Mouse (Mus musculus): ENCODE data around the gene Rps6ka5. TPM values are rescaled to one million over a fixed set of nuclear protein-coding genes. Genes with fewer than 3 reads are reported as not detected.

Rps6ka5 gene
- polyA plus RNA-seq, 1 experiment from 2014 or later: 3.6 TPM

- Histone ChIP-seq H3K9me3 (replicated peaks; ENCODE audit: control insufficient read depth, low read length) (no peaks in the 10 kb centered on the region), H3K4me3 (replicated peaks; ENCODE audit: low read length) (no peak overlapping the region), H3K4me1 (ENCODE audit: control insufficient read depth, insufficient read depth, low read length) (no peaks in the 10 kb centered on the region), H3K36me3 (ENCODE audit: control insufficient read depth, insufficient read depth, low read length) (no peaks in the 10 kb centered on the region), H3K27me3 (ENCODE audit: control insufficient read depth, insufficient read depth, low read length) (no peaks in the 10 kb centered on the region), H3K9ac (ENCODE audit: low read length) (no peak overlapping the region), H3K27ac (ENCODE audit: low read length) (no peak overlapping the region), H3K4me2 (ENCODE audit: low read depth, low read length) (no peak overlapping the region)
- 85% methylated on average over 5 of the region's 5 CpGs for WGBS
- ATAC-seq (ENCODE audit: insufficient read depth, low FRiP score): no peak
These were observed 36.3 kb downstream of the Rps6ka5 start for GRCm38 (mm10) chr12:100690444-100690843.

GRCm38 (mm10) chr12:100688177-100688576 is 38.6 kb downstream of the Rps6ka5 start:
- Histone ChIP-seq H3K27me3 (ENCODE audit: control insufficient read depth, insufficient read depth, low read length) (no peaks in the 10 kb centered on the region), H3K4me1 (ENCODE audit: control insufficient read depth, insufficient read depth, low read length) (no peaks in the 10 kb centered on the region), H3K36me3 (ENCODE audit: control insufficient read depth, insufficient read depth, low read length) (no peaks in the 10 kb centered on the region), H3K4me2 (ENCODE audit: low read depth, low read length) (no peak overlapping the region), H3K9me3 (replicated peaks; ENCODE audit: control insufficient read depth, low read length) (no peaks in the 10 kb centered on the region), H3K9ac (ENCODE audit: low read length) (no peak overlapping the region), H3K27ac (ENCODE audit: low read length) (no peak overlapping the region), H3K4me3 (replicated peaks; ENCODE audit: low read length) (no peak overlapping the region)
- ATAC-seq (ENCODE audit: insufficient read depth, low FRiP score): no peak

- Histone ChIP-seq H3K4me2 (ENCODE audit: low read depth, low read length) (no peak overlapping the region), H3K9ac (ENCODE audit: low read length) (no peak overlapping the region), H3K27me3 (ENCODE audit: control insufficient read depth, insufficient read depth, low read length) (no peaks in the 10 kb centered on the region), H3K4me3 (replicated peaks; ENCODE audit: low read length) (no peak overlapping the region), H3K36me3 (ENCODE audit: control insufficient read depth, insufficient read depth, low read length) (no peaks in the 10 kb centered on the region), H3K27ac (ENCODE audit: low read length) (no peak overlapping the region), H3K4me1 (ENCODE audit: control insufficient read depth, insufficient read depth, low read length) (no peaks in the 10 kb centered on the region), H3K9me3 (replicated peaks; ENCODE audit: control insufficient read depth, low read length) (no peaks in the 10 kb centered on the region)
- WGBS: 71% methylated on average over 2 of the region's 2 CpGs
- no peak for ATAC-seq (ENCODE audit: insufficient read depth, low FRiP score)
These were observed 39.8 kb downstream of the Rps6ka5 start for GRCm38 (mm10) chr12:100687001-100687400.

GRCm38 (mm10) chr12:100681752-100682151 is 45.0 kb downstream of the Rps6ka5 start:
- Histone ChIP-seq H3K9me3 (replicated peaks; ENCODE audit: control insufficient read depth, low read length) (no peaks in the 10 kb centered on the region), H3K27me3 (ENCODE audit: control insufficient read depth, insufficient read depth, low read length) (no peaks in the 10 kb centered on the region), H3K9ac (ENCODE audit: low read length) (no peak overlapping the region), H3K4me3 (replicated peaks; ENCODE audit: low read length) (no peak overlapping the region), H3K36me3 (ENCODE audit: control insufficient read depth, insufficient read depth, low read length) (no peaks in the 10 kb centered on the region), H3K27ac (ENCODE audit: low read length) (no peak overlapping the region), H3K4me2 (ENCODE audit: low read depth, low read length) (no peak overlapping the region), H3K4me1 (ENCODE audit: control insufficient read depth, insufficient read depth, low read length) (no peaks in the 10 kb centered on the region)
- 67% methylated on average over 7 of the region's 7 CpGs for WGBS
- no peak for ATAC-seq (ENCODE audit: insufficient read depth, low FRiP score)

GRCm38 (mm10) chr12:100681241-100681640 is 45.5 kb downstream of the Rps6ka5 start:
- no peak for ATAC-seq (ENCODE audit: insufficient read depth, low FRiP score)
- WGBS: 68% methylated on average over 1 of the region's 1 CpGs
- no peak overlapping the region for H3K4me3 ChIP-seq (replicated peaks; ENCODE audit: low read length)
- H3K27ac ChIP-seq (ENCODE audit: low read length): no peak overlapping the region
- no peaks in the 10 kb centered on the region for H3K9me3 ChIP-seq (replicated peaks; ENCODE audit: control insufficient read depth, low read length)
- no peaks in the 10 kb centered on the region for H3K27me3 ChIP-seq (ENCODE audit: control insufficient read depth, insufficient read depth, low read length)
- H3K4me1 ChIP-seq (ENCODE audit: control insufficient read depth, insufficient read depth, low read length): no peaks in the 10 kb centered on the region
- no peak overlapping the region for H3K9ac ChIP-seq (ENCODE audit: low read length)
- H3K36me3 ChIP-seq (ENCODE audit: control insufficient read depth, insufficient read depth, low read length): no peaks in the 10 kb centered on the region
- no peak overlapping the region for H3K4me2 ChIP-seq (ENCODE audit: low read depth, low read length)

- Histone ChIP-seq H3K4me3 (replicated peaks; ENCODE audit: low read length) (no peak overlapping the region), H3K27me3 (ENCODE audit: control insufficient read depth, insufficient read depth, low read length) (no peaks in the 10 kb centered on the region), H3K9ac (ENCODE audit: low read length) (no peak overlapping the region), H3K4me1 (ENCODE audit: control insufficient read depth, insufficient read depth, low read length) (no peaks in the 10 kb centered on the region), H3K27ac (ENCODE audit: low read length) (no peak overlapping the region), H3K4me2 (ENCODE audit: low read depth, low read length) (no peak overlapping the region), H3K9me3 (replicated peaks; ENCODE audit: control insufficient read depth, low read length) (no peaks in the 10 kb centered on the region), H3K36me3 (ENCODE audit: control insufficient read depth, insufficient read depth, low read length) (no peaks in the 10 kb centered on the region)
- ATAC-seq (ENCODE audit: insufficient read depth, low FRiP score): no peak
- 82% methylated on average over 5 of the region's 5 CpGs for WGBS
These were observed 46.1 kb downstream of the Rps6ka5 start for GRCm38 (mm10) chr12:100680676-100681075.

GRCm38 (mm10) chr12:100670647-100671199 is 56.1 kb downstream of the Rps6ka5 start:
- Histone ChIP-seq H3K4me2 (ENCODE audit: low read depth, low read length) (no peak overlapping the region), H3K4me1 (ENCODE audit: control insufficient read depth, insufficient read depth, low read length) (no peaks in the 10 kb centered on the region), H3K9ac (ENCODE audit: low read length) (no peak overlapping the region), H3K27me3 (ENCODE audit: control insufficient read depth, insufficient read depth, low read length) (no peaks in the 10 kb centered on the region), H3K36me3 (ENCODE audit: control insufficient read depth, insufficient read depth, low read length) (no peaks in the 10 kb centered on the region), H3K4me3 (replicated peaks; ENCODE audit: low read length) (no peak overlapping the region), H3K9me3 (replicated peaks; ENCODE audit: control insufficient read depth, low read length) (no peaks in the 10 kb centered on the region), H3K27ac (ENCODE audit: low read length) (no peak overlapping the region)
- 86% methylated on average over 2 of the region's 2 CpGs for WGBS
- ATAC-seq (ENCODE audit: insufficient read depth, low FRiP score): no peak

- Histone ChIP-seq H3K4me2 (ENCODE audit: low read depth, low read length) (no peak overlapping the region), H3K9me3 (replicated peaks; ENCODE audit: control insufficient read depth, low read length) (no peaks in the 10 kb centered on the region), H3K4me1 (ENCODE audit: control insufficient read depth, insufficient read depth, low read length) (no peaks in the 10 kb centered on the region), H3K36me3 (ENCODE audit: control insufficient read depth, insufficient read depth, low read length) (no peaks in the 10 kb centered on the region), H3K27ac (ENCODE audit: low read length) (no peak overlapping the region), H3K27me3 (ENCODE audit: control insufficient read depth, insufficient read depth, low read length) (no peaks in the 10 kb centered on the region), H3K4me3 (replicated peaks; ENCODE audit: low read length) (no peak overlapping the region), H3K9ac (ENCODE audit: low read length) (no peak overlapping the region)
- 72% methylated on average over 4 of the region's 4 CpGs for WGBS
- no peak for ATAC-seq (ENCODE audit: insufficient read depth, low FRiP score)
These were observed 61.5 kb downstream of the Rps6ka5 start for GRCm38 (mm10) chr12:100665294-100665693.

- ATAC-seq (ENCODE audit: insufficient read depth, low FRiP score): no peak
- no peak overlapping the region for H3K4me3 ChIP-seq (replicated peaks; ENCODE audit: low read length)
- H3K4me2 ChIP-seq (ENCODE audit: low read depth, low read length): no peak overlapping the region
- H3K27ac ChIP-seq (ENCODE audit: low read length): no peak overlapping the region
- no peaks in the 10 kb centered on the region for H3K4me1 ChIP-seq (ENCODE audit: control insufficient read depth, insufficient read depth, low read length)
- no peaks in the 10 kb centered on the region for H3K9me3 ChIP-seq (replicated peaks; ENCODE audit: control insufficient read depth, low read length)
- no peaks in the 10 kb centered on the region for H3K27me3 ChIP-seq (ENCODE audit: control insufficient read depth, insufficient read depth, low read length)
- no peaks in the 10 kb centered on the region for H3K36me3 ChIP-seq (ENCODE audit: control insufficient read depth, insufficient read depth, low read length)
- WGBS: 75% methylated on average over 2 of the region's 2 CpGs
- no peak overlapping the region for H3K9ac ChIP-seq (ENCODE audit: low read length)
These were observed 66.7 kb downstream of the Rps6ka5 start for GRCm38 (mm10) chr12:100660076-100660475.

- WGBS: 85% methylated on average over 4 of the region's 4 CpGs
- no peaks in the 10 kb centered on the region for H3K4me1 ChIP-seq (ENCODE audit: control insufficient read depth, insufficient read depth, low read length)
- no peaks in the 10 kb centered on the region for H3K27me3 ChIP-seq (ENCODE audit: control insufficient read depth, insufficient read depth, low read length)
- H3K4me3 ChIP-seq (replicated peaks; ENCODE audit: low read length): no peak overlapping the region
- no peaks in the 10 kb centered on the region for H3K9me3 ChIP-seq (replicated peaks; ENCODE audit: control insufficient read depth, low read length)
- no peak overlapping the region for H3K4me2 ChIP-seq (ENCODE audit: low read depth, low read length)
- no peak overlapping the region for H3K9ac ChIP-seq (ENCODE audit: low read length)
- H3K27ac ChIP-seq (ENCODE audit: low read length): no peak overlapping the region
- H3K36me3 ChIP-seq (ENCODE audit: control insufficient read depth, insufficient read depth, low read length): no peaks in the 10 kb centered on the region
- ATAC-seq (ENCODE audit: insufficient read depth, low FRiP score): no peak
These were observed 70.8 kb downstream of the Rps6ka5 start for GRCm38 (mm10) chr12:100655972-100656371.
